Mouse (Mus musculus) stomach, postnatal 0 days (tissue): Measurements from ENCODE around the gene Otulinl. TPM values are rescaled to one million over a fixed set of nuclear protein-coding genes. Genes with fewer than 3 reads are reported as not detected.

Source experiments
- ATAC-seq: fragments of 200-750 bp; cut with Nextera tagmentation; 2 replicates; pipeline ENCODE4 v1.8.0; 2017; ENCODE audit not compliant: low FRiP score, low TSS enrichment
- DNase-seq: peaks from one replicate; pipeline ENCODE4 v3.0.0-alpha.2; 2016; ENCODE audit warnings: low spot score
- H3K27ac ChIP-seq: fragments of 300-500 bp; sonication (generic); replicated peaks from 2 replicates; pipeline ENCODE4 v1.5.1; 2014; ENCODE audit warnings: mild to moderate bottlenecking, control low read depth
- H3K27me3 ChIP-seq: fragments of 300-500 bp; sonication (generic); 2 replicates; pipeline ENCODE4 v1.6.1; 2014; ENCODE audit warnings: low read length; ENCODE audit not compliant: control insufficient read depth, insufficient read depth
- H3K36me3 ChIP-seq: fragments of 300-500 bp; sonication (generic); 2 replicates; pipeline ENCODE4 v1.6.1; 2014; ENCODE audit warnings: low read length, mixed read lengths; ENCODE audit not compliant: control insufficient read depth, insufficient read depth
- H3K4me1 ChIP-seq: fragments of 300-500 bp; sonication (generic); replicated peaks from 2 replicates; pipeline ENCODE4 v1.6.1; 2014; ENCODE audit warnings: antibody characterized with exemption; ENCODE audit not compliant: control insufficient read depth, insufficient read depth
- H3K4me2 ChIP-seq: fragments of 300-500 bp; sonication (generic); replicated peaks from 2 replicates; pipeline ENCODE4 v1.6.1; 2014; ENCODE audit warnings: low read depth, mild to moderate bottlenecking, control low read depth, moderate library complexity
- H3K4me3 ChIP-seq: fragments of 300-500 bp; sonication (generic); 2 replicates; pipeline ENCODE4 v1.5.1; 2014; ENCODE audit warnings: low read depth, low read length, control low read depth
- H3K9ac ChIP-seq: fragments of 300-500 bp; sonication (generic); 2 replicates; pipeline ENCODE4 v1.6.1; 2014; ENCODE audit warnings: mild to moderate bottlenecking, low read length, control low read depth, mixed read lengths
- H3K9me3 ChIP-seq: fragments of 300-500 bp; sonication (generic); 2 replicates; pipeline ENCODE4 v1.6.1; 2016; ENCODE audit warnings: low read length; ENCODE audit not compliant: control insufficient read depth
- CTCF ChIP-seq: IDR thresholded peaks from 2 replicates; pipeline ENCODE4 v1.5.1; 2016; ENCODE audit warnings: antibody characterized with exemption, low read depth, mild to moderate bottlenecking, moderate library complexity
- EP300 ChIP-seq: optimal IDR thresholded peaks from 2 replicates; pipeline ENCODE3; 2016; ENCODE audit warnings: antibody characterized with exemption
- WGBS: fragments of 180-500 bp; shearing (Covaris S2); extraction: QIAGEN DNeasy Blood & Tissue Kit; methylation state at CpG from one replicate; pipeline ENCODE4 v1.1.7; 2014; 5-methylcytosine and 5-hydroxymethylcytosine counted together
- polyA plus RNA-seq: library from polyadenylated mRNA; unstranded; fragments of >200 nt; fragmentation: Nextera tagmentation; extraction: Ambion mirVana; gene quantifications from 2 replicates; pipeline ENCODE4 v1.2.1, GENCODE M21; 2015

The Otulinl gene
- polyA plus RNA-seq, 1 experiment from 2014 or later: 15.2 TPM

- Histone ChIP-seq H3K4me3 (no peak overlapping the region), H3K4me1 (no peaks in the 10 kb centered on the region), H3K27me3 (no peaks in the 10 kb centered on the region), H3K27ac (no peak overlapping the region), H3K36me3 (peaks cover 4% of the 10 kb centered on the region), H3K9ac (no peak overlapping the region), H3K4me2 (no peak overlapping the region), H3K9me3 (no peaks in the 10 kb centered on the region)
- 42% methylated on average over 6 of the region's 6 CpGs for WGBS
- no peak for TF ChIP-seq EP300
- peak; percentile 92 for TF ChIP-seq CTCF
- ATAC-seq (peak; percentile 74), DNase-seq (peak; percentile 59)
Observed at GRCm38 (mm10) chr15:27612533-27613221, 68.7 kb downstream of the Otulinl start.

GRCm38 (mm10) chr15:27609554-27609953, 71.8 kb downstream of the Otulinl start:
- H3K4me1 ChIP-seq: no peaks in the 10 kb centered on the region
- no peak overlapping the region for H3K4me2 ChIP-seq
- DNase-seq: no peak
- no peak for ATAC-seq
- no peak overlapping the region for H3K27ac ChIP-seq
- H3K9me3 ChIP-seq: no peaks in the 10 kb centered on the region
- no peak for TF ChIP-seq CTCF
- TF ChIP-seq EP300: no peak
- no peak overlapping the region for H3K4me3 ChIP-seq
- no peak overlapping the region for H3K9ac ChIP-seq
- 55% methylated on average over 4 of the region's 4 CpGs for WGBS
- peaks cover 9% of the 10 kb centered on the region for H3K36me3 ChIP-seq
- H3K27me3 ChIP-seq: no peaks in the 10 kb centered on the region

- no peak overlapping the region for H3K27ac ChIP-seq
- ATAC-seq (no peak), DNase-seq (no peak)
- H3K9me3 ChIP-seq: no peaks in the 10 kb centered on the region
- peaks cover 12% of the 10 kb centered on the region for H3K36me3 ChIP-seq
- H3K9ac ChIP-seq: no peak overlapping the region
- TF ChIP-seq CTCF (peak; percentile 14; the same call in 1 of the 2 replicates), EP300 (no peak)
- no peaks in the 10 kb centered on the region for H3K27me3 ChIP-seq
- H3K4me3 ChIP-seq: no peak overlapping the region
- H3K4me1 ChIP-seq: no peaks in the 10 kb centered on the region
- H3K4me2 ChIP-seq: no peak overlapping the region
- 81% methylated on average over 3 of the region's 3 CpGs for WGBS
Observed at GRCm38 (mm10) chr15:27605252-27605651, 76.1 kb downstream of the Otulinl start.

Other genes with a start within 250 kb of the Otulinl start
- gene Ank, start 214.9 kb downstream of the Otulinl start, polyA plus RNA-seq: 16.2 and 20.3 TPM in 2 replicates
- gene Otulin, start 50.9 kb downstream of the Otulinl start, polyA plus RNA-seq: 23.7 and 24.4 TPM in 2 replicates